Mouse (Mus musculus) cortical plate, adult 2 months (tissue): ENCODE data around the gene Dand5. TPM values are rescaled to one million over a fixed set of nuclear protein-coding genes. Genes with fewer than 3 reads are reported as not detected.
A peak's percentile ranks its signal among the peaks of the same experiment; 100 is the strongest.

Source experiments
- H3K27ac ChIP-seq: fragments of 200-500 bp; 2 replicates; pipeline ENCODE4 v1.5.1; 2012; ENCODE audit warnings: low read length, control low read depth, inconsistent platforms; ENCODE audit not compliant: insufficient read depth
- H3K4me1 ChIP-seq: fragments of 200-500 bp; 2 replicates; pipeline ENCODE4 v1.6.1; 2011; ENCODE audit warnings: low read length; ENCODE audit not compliant: control insufficient read depth, insufficient read depth
- H3K4me3 ChIP-seq: fragments of 200-500 bp; 2 replicates; pipeline ENCODE4 v1.5.1; 2011; ENCODE audit warnings: mild to moderate bottlenecking, low read length, control low read depth; ENCODE audit not compliant: insufficient read depth
- CTCF ChIP-seq: fragments of 200-500 bp; IDR thresholded peaks from 2 replicates; pipeline ENCODE4 v1.5.1; 2011; ENCODE audit warnings: mild to moderate bottlenecking, control low read depth, low read length; ENCODE audit not compliant: insufficient read depth; ENCODE audit errors: extremely low read depth
- POLR2A ChIP-seq: fragments of 200-500 bp; IDR thresholded peaks from 2 replicates; pipeline ENCODE4 v1.6.1; 2011; ENCODE audit warnings: mild to moderate bottlenecking, low read length, control low read depth; ENCODE audit not compliant: insufficient read depth; ENCODE audit errors: extremely low read depth
- polyA plus RNA-seq: library from polyadenylated mRNA; depleted of rRNA; stranded (reverse); fragments of >200 nt; gene quantifications from 2 replicates; pipeline ENCODE4 v1.2.3, GENCODE M21; 2012

Gene Dand5
- polyA plus RNA-seq, 1 experiment, result 14.9 TPM

DNA sequence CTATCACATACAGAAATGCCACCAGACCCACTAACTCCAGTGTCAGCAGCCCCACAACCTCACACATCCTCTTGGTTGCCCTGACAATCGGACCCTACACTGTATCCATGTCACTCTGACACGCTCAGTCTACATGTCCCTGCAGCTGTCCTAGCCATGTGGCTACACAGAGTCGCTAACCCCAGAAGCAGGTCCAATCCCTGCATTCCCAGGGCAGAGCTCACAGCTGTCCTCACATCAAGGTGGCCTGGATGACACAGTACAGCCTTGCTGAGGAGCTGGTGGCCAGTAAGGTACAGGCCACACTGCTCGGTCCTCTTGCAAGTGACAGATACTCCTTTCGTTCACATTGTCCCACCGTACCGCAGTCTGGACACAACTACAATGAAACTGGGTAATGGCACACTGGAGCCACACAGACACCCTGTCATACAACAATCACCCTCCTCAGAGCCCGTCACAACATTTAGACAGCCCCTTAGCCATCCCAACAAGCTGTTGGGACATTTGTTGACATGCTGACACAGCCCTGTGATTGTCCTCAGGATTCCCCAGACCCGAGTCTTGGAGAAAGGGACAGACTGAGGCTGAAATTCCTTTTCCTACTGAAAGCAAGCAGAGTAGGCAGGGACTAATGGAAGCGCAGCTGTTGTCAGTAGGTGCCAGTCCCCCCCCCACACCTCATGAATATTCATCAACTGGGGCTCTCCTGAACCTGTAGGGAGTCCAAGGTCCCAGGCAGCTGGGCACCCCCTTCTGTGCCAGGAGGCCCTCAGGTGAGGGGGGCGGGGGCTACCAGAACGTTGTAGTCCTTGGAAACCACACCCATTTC is 13.3 kb downstream of the Dand5 start:
- Histone ChIP-seq H3K27ac (no peak overlapping the region), H3K4me3 (no peak overlapping the region), H3K4me1 (no peaks in the 10 kb centered on the region)
- no peak for TF ChIP-seq CTCF
- TF ChIP-seq POLR2A, result no peak

DNA sequence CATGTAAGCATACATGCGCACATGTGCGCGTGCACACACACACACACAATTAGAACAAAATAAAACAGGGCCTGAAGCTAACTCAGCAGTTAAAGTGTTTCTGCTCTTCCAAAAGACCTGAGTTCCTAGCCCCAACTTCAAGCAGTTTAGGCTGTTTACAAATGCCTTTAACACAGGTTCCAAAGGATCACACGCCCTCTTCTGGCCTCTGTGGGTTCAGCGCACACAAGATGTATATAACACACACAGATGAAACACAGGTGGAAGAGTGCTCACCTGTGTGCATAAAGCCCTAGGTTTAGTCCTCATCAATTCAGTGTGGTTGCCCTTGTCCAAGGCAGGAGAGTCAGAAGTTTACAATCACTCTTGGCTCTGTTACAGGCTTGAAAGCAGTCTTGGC is 16.6 kb downstream of the Dand5 start:
- H3K4me1 ChIP-seq, result peaks cover 2% of the 10 kb centered on the region
- H3K27ac ChIP-seq, result no peak overlapping the region
- no peak overlapping the region for H3K4me3 ChIP-seq
- TF ChIP-seq CTCF, result no peak
- no peak for TF ChIP-seq POLR2A

DNA sequence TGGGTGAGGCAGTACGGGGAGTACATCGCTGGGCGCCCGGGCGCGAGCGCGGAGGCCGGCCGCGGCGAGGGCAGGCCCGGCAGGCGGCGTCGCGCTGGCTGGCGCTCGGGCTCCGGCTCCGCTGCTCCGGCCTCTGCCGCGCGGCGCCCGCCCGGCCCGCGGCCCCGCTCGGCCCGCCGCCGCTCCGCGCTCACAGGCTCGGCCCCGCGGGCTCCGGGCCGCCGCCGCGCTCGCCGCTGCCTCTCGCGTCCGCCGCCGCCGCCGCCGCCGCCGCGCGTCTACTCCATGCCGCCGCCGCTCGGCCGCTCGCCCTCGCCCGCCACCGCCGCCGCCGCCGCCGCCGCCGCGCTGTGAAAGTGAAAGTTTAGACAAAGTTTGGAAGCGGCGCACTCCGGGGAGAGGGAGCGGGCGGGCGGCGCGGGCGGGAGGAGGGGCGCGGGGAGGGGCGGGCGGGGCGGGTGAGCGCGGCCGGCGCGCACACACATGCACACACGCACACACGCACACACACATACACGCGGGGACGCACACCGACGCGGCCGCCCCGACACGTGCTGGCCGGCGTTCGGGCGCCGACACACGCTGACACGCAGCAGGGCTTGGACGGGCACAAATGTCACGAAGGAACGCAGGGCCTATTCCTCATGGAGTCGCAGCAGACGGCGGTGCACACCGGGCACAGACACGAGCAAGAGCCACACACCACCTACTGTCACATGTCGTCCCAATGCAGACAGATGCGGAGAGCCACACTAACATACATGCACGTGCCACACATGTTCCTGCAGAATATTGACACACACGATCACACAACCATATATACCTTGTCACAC is 22.4 kb downstream of the Dand5 start, which contains the start of gene Nfix:
Gene Nfix (minus strand): TSS at position 346 of the 833 bp plus-strand sequence.
- Histone ChIP-seq H3K27ac (peak within 1 kb of the TSS; percentile 93), H3K4me1 (peaks cover 9% of the 10 kb centered on the region), H3K4me3 (peak within 1 kb of the TSS; percentile 41)
- no peak for TF ChIP-seq POLR2A
- no peak for TF ChIP-seq CTCF

DNA sequence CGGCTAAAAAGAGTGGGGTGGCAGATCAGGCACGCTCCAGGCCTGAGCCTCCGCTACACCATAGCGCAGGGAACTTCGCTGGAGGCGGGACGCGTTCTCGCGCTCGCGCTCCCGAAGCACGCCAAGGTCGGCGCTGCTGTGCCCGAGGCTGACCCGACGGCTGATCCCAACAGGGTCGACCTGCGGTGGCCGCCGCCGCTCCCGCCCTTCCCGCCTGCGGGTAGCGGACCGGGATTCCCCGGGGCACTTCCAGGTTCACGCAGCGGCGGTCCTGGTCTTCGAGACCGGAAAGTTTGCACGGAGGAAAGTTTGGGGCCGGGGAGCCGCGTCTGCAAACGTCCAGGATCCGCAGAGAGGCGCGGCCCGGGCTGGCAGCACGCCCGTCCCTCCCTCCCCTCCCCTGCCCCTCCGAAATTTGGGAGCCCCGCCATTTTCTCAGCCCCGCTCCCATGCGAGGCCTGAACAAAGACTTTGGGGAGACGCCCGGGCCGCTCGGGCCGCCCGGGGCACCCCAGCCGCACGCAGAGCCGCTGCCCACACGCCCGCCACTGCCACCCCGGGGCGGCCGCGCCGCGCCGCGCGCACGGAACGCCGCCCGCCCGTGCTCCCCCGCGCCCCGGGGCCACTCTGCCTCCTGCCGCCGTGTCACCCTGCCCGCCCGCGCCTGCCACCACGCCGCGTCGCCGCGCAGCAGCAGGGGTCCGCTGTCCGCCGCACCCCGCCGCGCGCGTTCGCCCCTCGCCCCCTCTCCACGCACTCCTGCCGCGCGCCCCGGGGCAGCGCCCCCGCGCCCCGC is 23.3 kb downstream of the Dand5 start:
- no peak for TF ChIP-seq CTCF
- TF ChIP-seq POLR2A, result no peak
- Histone ChIP-seq H3K4me3 (peak overlapping the region; percentile 41), H3K4me1 (peaks cover 15% of the 10 kb centered on the region), H3K27ac (peak overlapping the region; percentile 93)

DNA sequence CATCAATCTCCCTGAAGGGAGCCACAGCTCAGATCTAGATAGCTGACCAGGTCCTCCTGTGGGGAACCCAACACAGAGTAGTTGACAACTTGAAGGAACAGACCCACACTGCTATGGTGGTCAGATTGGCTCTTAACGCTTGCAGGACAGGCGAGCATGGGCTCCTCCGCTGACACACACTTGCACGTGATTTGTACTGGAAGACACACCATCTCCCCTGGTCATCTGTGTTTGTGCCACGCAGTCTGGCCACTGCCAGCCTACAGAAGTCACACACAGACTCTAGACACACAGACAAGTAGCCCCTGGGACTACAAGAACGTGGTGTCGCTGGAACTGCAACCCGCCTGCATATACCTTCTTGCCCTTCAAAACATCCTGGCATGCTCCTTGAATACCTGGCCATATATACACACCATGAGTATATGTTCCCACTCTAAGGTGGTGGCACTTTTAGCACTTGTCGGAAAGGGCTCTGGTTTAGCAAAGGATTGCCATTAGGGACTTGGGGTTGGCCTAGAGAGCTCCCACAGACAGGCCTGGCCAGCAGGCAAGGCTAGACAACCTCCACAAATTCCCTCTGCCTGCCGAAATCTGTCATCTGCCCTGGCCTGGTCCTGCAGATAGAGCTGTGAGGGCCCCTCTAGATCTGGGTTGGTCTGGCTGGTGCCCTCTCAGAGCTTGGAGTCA is 24.0 kb downstream of the Dand5 start:
- peak overlapping the region; percentile 41 for H3K4me3 ChIP-seq
- H3K4me1 ChIP-seq, result peaks cover 15% of the 10 kb centered on the region
- H3K27ac ChIP-seq, result peak overlapping the region; percentile 93
- TF ChIP-seq POLR2A, result no peak
- TF ChIP-seq CTCF, result no peak

DNA sequence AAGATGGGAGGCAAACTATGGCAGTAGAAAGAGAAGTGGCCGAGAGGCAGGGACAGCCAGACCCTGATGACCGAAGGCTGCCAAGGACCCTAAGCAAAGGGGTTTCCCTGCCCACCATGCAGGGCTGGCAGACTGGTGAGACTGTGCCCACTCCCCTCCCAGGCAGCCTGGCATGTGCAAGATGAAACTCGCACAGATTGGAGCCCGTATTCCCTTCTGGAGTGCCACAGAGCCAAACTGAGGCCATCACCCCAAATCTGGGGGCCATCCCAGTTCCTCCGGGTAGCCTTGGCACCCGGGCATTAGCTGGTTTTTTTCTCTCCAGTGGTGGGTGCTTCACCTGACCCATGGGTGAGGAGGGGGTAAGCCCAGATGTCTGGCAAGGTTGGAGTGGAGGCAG is 24.7 kb downstream of the Dand5 start:
- H3K27ac ChIP-seq, result peak overlapping the region; percentile 93; the same call in 1 of the 2 replicates
- peak overlapping the region; percentile 41; the same call in 1 of the 2 replicates for H3K4me3 ChIP-seq
- TF ChIP-seq POLR2A (no peak), CTCF (no peak)
- H3K4me1 ChIP-seq, result peaks cover 20% of the 10 kb centered on the region

DNA sequence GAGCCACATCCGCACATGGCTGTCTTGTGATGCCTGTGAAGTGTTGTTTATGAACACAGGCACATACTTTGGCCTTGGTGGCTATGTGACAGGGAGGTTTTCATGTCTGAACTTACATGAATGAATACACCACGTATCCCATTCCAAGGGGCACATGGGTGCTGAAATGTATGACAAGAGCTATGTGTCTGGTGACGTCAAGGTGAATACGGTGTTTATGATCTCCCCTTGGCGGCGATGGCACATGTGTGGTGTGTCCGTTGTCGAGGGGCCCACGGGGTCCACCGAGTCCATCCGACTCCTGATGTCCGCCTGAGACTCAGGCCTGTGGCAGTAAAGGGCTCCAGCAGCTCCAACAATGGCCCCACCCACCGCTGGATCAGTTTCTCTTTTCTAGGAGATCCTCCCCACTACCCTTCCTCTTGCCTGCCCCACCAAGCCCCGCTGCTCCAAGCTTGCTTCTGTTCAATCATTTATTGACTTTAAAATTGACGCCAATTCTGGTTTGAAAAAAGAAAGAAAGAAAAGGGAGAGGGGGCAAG is 25.3 kb downstream of the Dand5 start:
- Histone ChIP-seq H3K4me1 (peaks cover 22% of the 10 kb centered on the region), H3K4me3 (no peak overlapping the region; the same call in 1 of the 2 replicates), H3K27ac (peak overlapping the region; percentile 93; the same call in 1 of the 2 replicates)
- TF ChIP-seq POLR2A (no peak), CTCF (no peak)

DNA sequence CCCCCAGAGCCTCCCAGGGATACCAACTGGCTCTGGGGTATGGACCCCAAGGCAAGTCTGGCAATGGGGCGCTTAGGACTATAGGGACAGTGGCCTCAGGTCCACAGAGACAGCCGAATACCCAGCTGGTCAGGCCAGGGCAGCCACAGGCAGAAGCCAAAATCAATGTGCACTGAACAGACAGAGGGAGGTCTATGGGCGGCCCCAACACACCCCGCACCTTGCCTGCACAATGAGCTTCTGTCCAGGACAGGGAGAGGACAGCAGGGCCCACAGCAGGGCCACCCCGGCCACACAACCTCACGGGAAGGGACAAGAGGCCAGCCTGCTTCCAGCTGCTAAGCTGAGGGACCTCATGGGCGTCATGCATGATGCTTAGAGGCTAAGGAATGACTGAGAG is 28.1 kb downstream of the Dand5 start:
- no peak for TF ChIP-seq POLR2A
- TF ChIP-seq CTCF, result no peak
- peaks cover 19% of the 10 kb centered on the region for H3K4me1 ChIP-seq
- H3K27ac ChIP-seq, result peak overlapping the region; percentile 95
- H3K4me3 ChIP-seq, result no peak overlapping the region
